Mouse (Mus musculus): ENCODE data around the gene Otulin. TPM values are rescaled to one million over a fixed set of nuclear protein-coding genes. Genes with fewer than 3 reads are reported as not detected.

Otulin gene
- polyA plus RNA-seq, 1 experiment from 2014 or later, result 35.0 TPM

- no peak overlapping the region for H3K27ac ChIP-seq
- H3K4me3 ChIP-seq, result no peak overlapping the region
- no peaks in the 10 kb centered on the region for H3K9me3 ChIP-seq (replicated peaks)
- 74% methylated on average over 10 of the region's 10 CpGs for WGBS (ENCODE audit: insufficient replicate concordance)
- no peak for ATAC-seq
- H3K27me3 ChIP-seq (replicated peaks), result no peaks in the 10 kb centered on the region
- peaks cover 39% of the 10 kb centered on the region for H3K36me3 ChIP-seq
- no peak overlapping the region for H3K9ac ChIP-seq
- H3K4me1 ChIP-seq, result peaks cover 25% of the 10 kb centered on the region
- H3K4me2 ChIP-seq, result no peak overlapping the region
Observed at GRCm38 (mm10) chr15:27552129-27552700, 78.3 kb downstream of the Otulin start.

- Histone ChIP-seq H3K27me3 (replicated peaks) (no peaks in the 10 kb centered on the region), H3K27ac (no peak overlapping the region), H3K9ac (no peak overlapping the region), H3K9me3 (replicated peaks) (no peaks in the 10 kb centered on the region), H3K36me3 (peaks cover 31% of the 10 kb centered on the region), H3K4me2 (no peak overlapping the region), H3K4me1 (peaks cover 25% of the 10 kb centered on the region), H3K4me3 (no peak overlapping the region)
- ATAC-seq, result no peak
- 86% methylated on average over 19 of the region's 19 CpGs for WGBS (ENCODE audit: insufficient replicate concordance)
Observed at GRCm38 (mm10) chr15:27551117-27552114, 79.1 kb downstream of the Otulin start.

- no peak overlapping the region for H3K27ac ChIP-seq
- ATAC-seq, result no peak
Observed at GRCm38 (mm10) chr15:27550358-27550992, 80.0 kb downstream of the Otulin start.

GRCm38 (mm10) chr15:27549878-27550277, 80.6 kb downstream of the Otulin start:
- no peak overlapping the region for H3K27ac ChIP-seq
- H3K9ac ChIP-seq, result no peak overlapping the region
- peaks cover 25% of the 10 kb centered on the region for H3K4me1 ChIP-seq
- H3K9me3 ChIP-seq (replicated peaks), result no peaks in the 10 kb centered on the region
- H3K27me3 ChIP-seq (replicated peaks), result no peaks in the 10 kb centered on the region
- no peak for ATAC-seq
- no peak overlapping the region for H3K4me3 ChIP-seq
- 68% methylated on average over 7 of the region's 7 CpGs for WGBS (ENCODE audit: insufficient replicate concordance)
- H3K4me2 ChIP-seq, result no peak overlapping the region
- peaks cover 29% of the 10 kb centered on the region for H3K36me3 ChIP-seq

More at GRCm38 (mm10) chr15:27550358-27550992, 80.0 kb downstream of the Otulin start:
- H3K4me1 ChIP-seq, result peaks cover 25% of the 10 kb centered on the region
- H3K36me3 ChIP-seq, result peaks cover 25% of the 10 kb centered on the region
- H3K27me3 ChIP-seq (replicated peaks), result no peaks in the 10 kb centered on the region
- H3K9me3 ChIP-seq (replicated peaks), result no peaks in the 10 kb centered on the region
- WGBS (ENCODE audit: insufficient replicate concordance), result 81% methylated on average over 9 of the region's 9 CpGs
- no peak overlapping the region for H3K4me2 ChIP-seq
- H3K4me3 ChIP-seq, result no peak overlapping the region
- H3K9ac ChIP-seq, result no peak overlapping the region

- no peak overlapping the region for H3K4me2 ChIP-seq
- ATAC-seq, result peak; percentile 53; the same call in 1 of the 2 replicates
Observed at GRCm38 (mm10) chr15:27549071-27549470, 81.4 kb downstream of the Otulin start.

GRCm38 (mm10) chr15:27548110-27548509, 82.4 kb downstream of the Otulin start:
- no peak for ATAC-seq
- no peak overlapping the region for H3K4me3 ChIP-seq
- 76% methylated on average over 6 of the region's 6 CpGs for WGBS (ENCODE audit: insufficient replicate concordance)
- H3K36me3 ChIP-seq, result peaks cover 25% of the 10 kb centered on the region
- no peak overlapping the region for H3K9ac ChIP-seq
- H3K4me1 ChIP-seq, result peaks cover 25% of the 10 kb centered on the region
- H3K27ac ChIP-seq, result no peak overlapping the region
- no peak overlapping the region for H3K4me2 ChIP-seq
- H3K27me3 ChIP-seq (replicated peaks), result no peaks in the 10 kb centered on the region
- no peaks in the 10 kb centered on the region for H3K9me3 ChIP-seq (replicated peaks)

More at GRCm38 (mm10) chr15:27549071-27549470, 81.4 kb downstream of the Otulin start:
- WGBS (ENCODE audit: insufficient replicate concordance), result 44% methylated on average over 10 of the region's 10 CpGs
- Histone ChIP-seq H3K9me3 (replicated peaks) (no peaks in the 10 kb centered on the region), H3K27ac (no peak overlapping the region), H3K36me3 (peaks cover 25% of the 10 kb centered on the region), H3K27me3 (replicated peaks) (no peaks in the 10 kb centered on the region), H3K9ac (no peak overlapping the region), H3K4me1 (peaks cover 25% of the 10 kb centered on the region), H3K4me3 (no peak overlapping the region)

- 85% methylated on average over 10 of the region's 10 CpGs for WGBS (ENCODE audit: insufficient replicate concordance)
- H3K27me3 ChIP-seq (replicated peaks), result no peaks in the 10 kb centered on the region
- H3K9ac ChIP-seq, result no peak overlapping the region
- no peaks in the 10 kb centered on the region for H3K9me3 ChIP-seq (replicated peaks)
- no peak overlapping the region for H3K4me3 ChIP-seq
- no peak for ATAC-seq
- no peak overlapping the region for H3K27ac ChIP-seq
- peaks cover 25% of the 10 kb centered on the region; the same call in 1 of the 2 replicates for H3K36me3 ChIP-seq
- H3K4me2 ChIP-seq, result no peak overlapping the region
- H3K4me1 ChIP-seq, result peaks cover 25% of the 10 kb centered on the region
Observed at GRCm38 (mm10) chr15:27545203-27545602, 85.3 kb downstream of the Otulin start.

- WGBS (ENCODE audit: insufficient replicate concordance), result 88% methylated on average over 9 of the region's 9 CpGs
- no peak overlapping the region for H3K4me2 ChIP-seq
- no peak overlapping the region for H3K27ac ChIP-seq
- H3K27me3 ChIP-seq (replicated peaks), result no peaks in the 10 kb centered on the region
- H3K4me1 ChIP-seq, result peaks cover 23% of the 10 kb centered on the region
- peaks cover under 1% of the 10 kb centered on the region; the same call in 1 of the 2 replicates for H3K36me3 ChIP-seq
- no peak overlapping the region for H3K4me3 ChIP-seq
- no peak overlapping the region for H3K9ac ChIP-seq
- ATAC-seq, result no peak
- no peaks in the 10 kb centered on the region for H3K9me3 ChIP-seq (replicated peaks)
Observed at GRCm38 (mm10) chr15:27539745-27540144, 90.7 kb downstream of the Otulin start.

- WGBS (ENCODE audit: insufficient replicate concordance), result 64% methylated on average over 4 of the region's 4 CpGs
- H3K27ac ChIP-seq, result no peak overlapping the region
- ATAC-seq, result no peak
Observed at GRCm38 (mm10) chr15:27537519-27538223, 92.8 kb downstream of the Otulin start.

GRCm38 (mm10) chr15:27536771-27537170, 93.7 kb downstream of the Otulin start:
- Histone ChIP-seq H3K27ac (no peak overlapping the region), H3K9me3 (replicated peaks) (no peaks in the 10 kb centered on the region), H3K4me3 (no peak overlapping the region), H3K36me3 (no peaks in the 10 kb centered on the region), H3K27me3 (replicated peaks) (no peaks in the 10 kb centered on the region), H3K4me1 (peaks cover 23% of the 10 kb centered on the region), H3K9ac (no peak overlapping the region), H3K4me2 (no peak overlapping the region)
- no peak for ATAC-seq
- WGBS (ENCODE audit: insufficient replicate concordance), result 55% methylated on average over 5 of the region's 5 CpGs

More at GRCm38 (mm10) chr15:27537519-27538223, 92.8 kb downstream of the Otulin start:
- H3K9ac ChIP-seq, result no peak overlapping the region
- H3K27me3 ChIP-seq (replicated peaks), result no peaks in the 10 kb centered on the region
- H3K9me3 ChIP-seq (replicated peaks), result no peaks in the 10 kb centered on the region
- no peaks in the 10 kb centered on the region for H3K36me3 ChIP-seq
- peaks cover 23% of the 10 kb centered on the region for H3K4me1 ChIP-seq
- H3K4me2 ChIP-seq, result no peak overlapping the region
- no peak overlapping the region for H3K4me3 ChIP-seq

- Histone ChIP-seq H3K36me3 (no peaks in the 10 kb centered on the region), H3K9ac (no peak overlapping the region), H3K27me3 (replicated peaks) (no peaks in the 10 kb centered on the region), H3K4me2 (no peak overlapping the region), H3K9me3 (replicated peaks) (no peaks in the 10 kb centered on the region), H3K4me1 (peaks cover 23% of the 10 kb centered on the region), H3K27ac (no peak overlapping the region), H3K4me3 (no peak overlapping the region)
- no peak for ATAC-seq
- WGBS (ENCODE audit: insufficient replicate concordance), result 88% methylated on average over 7 of the region's 7 CpGs
Observed at GRCm38 (mm10) chr15:27536186-27536585, 94.3 kb downstream of the Otulin start.
